Mouse (Mus musculus): Measurements from ENCODE around the gene Acsl5.

The Acsl5 gene

GRCm38 (mm10) chr19:55251383-55252124, at the start of gene Acsl5:
Acsl5 (plus strand) TSS chr19:55251938.
- DNase-seq (ENCODE audit: low read depth, low spot score) = no peak

DNA sequence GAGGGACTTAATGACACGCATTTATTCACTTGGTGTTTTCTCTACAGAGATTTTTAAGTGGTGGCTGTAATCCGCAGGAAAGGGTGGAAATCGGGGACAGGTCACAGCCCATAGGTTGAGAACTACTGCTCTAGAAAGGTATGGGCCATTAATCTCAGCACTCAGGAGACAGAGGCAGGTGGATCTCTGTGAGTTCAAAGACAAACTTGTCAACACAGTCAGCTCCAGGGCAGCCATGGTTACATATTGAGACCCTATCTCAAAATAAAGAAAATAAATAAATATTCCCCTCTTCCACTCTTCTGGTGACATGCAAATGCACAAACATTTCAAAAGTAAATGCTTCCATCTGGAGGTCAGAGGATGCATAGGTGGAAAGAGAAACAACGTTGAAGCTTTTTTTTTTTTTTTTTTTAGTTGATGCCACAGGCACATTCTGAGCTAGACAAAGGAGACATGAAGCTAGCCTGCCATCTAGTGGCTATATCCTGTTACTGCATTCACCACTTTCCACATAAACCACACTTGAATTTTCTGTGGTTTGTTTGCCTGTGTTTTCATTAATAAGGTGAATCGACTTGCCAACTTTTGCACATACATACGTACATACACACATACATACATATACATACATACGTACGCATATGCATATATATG, 45.1 kb upstream of the Acsl5 start:
- peak; percentile 73 for DNase-seq (ENCODE audit: low read depth, low spot score)

GRCm38 (mm10) chr19:55207205-55207604, 44.5 kb upstream of the Acsl5 start:
- DNase-seq (ENCODE audit: low read depth, low spot score) = no peak

- peak; percentile 34 for DNase-seq (ENCODE audit: low read depth, low spot score)
These were observed 43.8 kb upstream of the Acsl5 start for GRCm38 (mm10) chr19:55207746-55208538.

DNA sequence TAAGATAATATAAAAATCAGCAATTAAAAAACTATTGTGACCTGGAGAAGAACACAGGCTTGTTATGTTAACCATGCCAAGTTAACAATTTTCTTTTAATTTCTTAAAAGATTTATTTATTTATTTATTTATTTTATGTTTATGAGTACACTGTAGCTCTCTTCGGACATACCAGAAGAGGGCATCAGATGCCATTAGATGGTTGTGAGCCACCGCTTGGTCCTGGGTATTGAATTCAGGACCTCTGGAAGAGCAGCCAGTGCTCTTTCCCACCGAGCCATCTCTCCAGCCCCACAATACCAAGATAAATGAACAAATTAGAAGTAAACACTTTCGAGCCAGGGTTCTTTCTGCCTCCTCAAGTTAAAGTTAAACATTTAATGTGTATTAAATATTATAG, 43.1 kb upstream of the Acsl5 start:
- DNase-seq (ENCODE audit: low read depth, low spot score) = no peak

- no peak for DNase-seq (ENCODE audit: low read depth, low spot score)
These were observed 42.7 kb upstream of the Acsl5 start for GRCm38 (mm10) chr19:55209084-55209483.

- DNase-seq (ENCODE audit: low read depth, low spot score) = no peak
These were observed 40.0 kb upstream of the Acsl5 start for GRCm38 (mm10) chr19:55211698-55212097.

DNA sequence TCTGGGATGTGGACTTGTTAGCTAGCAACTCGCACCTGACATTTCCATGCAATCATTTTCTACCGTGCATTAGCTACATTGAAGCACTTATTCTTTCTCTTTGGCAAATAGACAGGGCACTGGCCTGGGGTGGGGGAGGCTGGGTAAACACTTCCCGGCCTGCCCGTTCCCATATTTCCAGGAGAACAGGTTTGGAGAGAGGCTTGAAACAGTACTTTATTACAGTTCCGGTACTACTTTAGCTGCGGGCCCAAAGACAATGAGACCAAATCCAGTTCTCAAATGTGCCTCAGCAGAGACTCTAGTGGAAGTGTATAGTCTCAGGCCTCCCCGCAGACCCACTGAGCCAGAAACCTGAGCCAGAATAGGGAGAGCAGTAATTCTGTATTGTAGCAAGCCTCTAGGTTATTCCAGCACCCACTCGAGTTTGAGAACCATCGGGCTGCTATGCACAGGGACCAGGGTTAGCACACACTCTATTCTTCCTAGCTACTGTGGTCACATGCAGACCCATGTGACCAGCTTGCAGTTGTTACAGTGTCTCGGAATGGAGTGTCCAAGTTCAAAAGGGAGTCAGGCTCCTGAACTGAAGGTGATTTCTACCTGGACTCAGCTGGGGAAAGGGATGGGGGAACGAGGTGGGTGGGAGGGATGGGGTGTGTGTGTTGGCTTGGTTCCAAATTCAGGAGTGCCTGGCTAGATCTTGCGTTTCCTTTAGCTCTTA, 38.0 kb upstream of the Acsl5 start:
- no peak for DNase-seq (ENCODE audit: low read depth, low spot score)

DNA sequence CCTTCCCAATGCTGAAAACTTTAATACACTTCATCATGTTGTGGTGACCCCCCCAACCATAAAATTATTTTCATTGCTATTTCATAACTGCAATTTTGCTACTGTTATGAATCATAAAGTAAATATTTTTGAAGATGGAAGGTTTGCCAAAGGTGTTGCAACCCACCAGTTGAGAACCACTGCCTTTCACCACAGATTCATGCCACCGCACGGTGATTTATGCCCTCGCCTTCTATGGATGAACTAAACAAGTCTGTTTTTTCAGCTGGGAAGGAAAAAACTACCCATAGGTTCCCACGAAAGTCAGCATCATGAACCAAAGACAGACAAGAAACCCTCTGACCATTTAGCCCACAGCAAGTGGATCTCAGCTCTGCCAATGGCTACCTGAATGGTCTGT, 34.9 kb upstream of the Acsl5 start:
- DNase-seq (ENCODE audit: low read depth, low spot score) = no peak

DNA sequence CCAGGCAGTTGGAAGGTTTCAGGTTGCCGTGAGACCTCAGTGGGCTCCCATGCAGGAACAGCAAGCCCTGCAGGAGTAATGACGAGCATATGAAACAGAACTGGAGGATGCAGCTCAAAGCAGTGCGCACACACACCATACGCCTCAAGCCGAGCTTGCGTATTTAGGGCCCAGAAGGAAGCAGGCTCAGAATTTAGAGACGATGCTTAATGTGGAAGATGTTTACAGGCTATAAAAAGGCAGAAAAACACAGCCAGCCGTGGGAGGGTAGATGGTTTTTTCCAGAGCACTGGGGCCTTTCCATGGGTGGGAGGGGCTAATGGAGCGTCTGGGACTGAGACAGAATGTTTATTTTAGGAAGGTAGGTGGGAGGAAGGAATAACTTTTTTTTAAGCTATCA, 34.4 kb upstream of the Acsl5 start:
- no peak for DNase-seq (ENCODE audit: low read depth, low spot score)

DNA sequence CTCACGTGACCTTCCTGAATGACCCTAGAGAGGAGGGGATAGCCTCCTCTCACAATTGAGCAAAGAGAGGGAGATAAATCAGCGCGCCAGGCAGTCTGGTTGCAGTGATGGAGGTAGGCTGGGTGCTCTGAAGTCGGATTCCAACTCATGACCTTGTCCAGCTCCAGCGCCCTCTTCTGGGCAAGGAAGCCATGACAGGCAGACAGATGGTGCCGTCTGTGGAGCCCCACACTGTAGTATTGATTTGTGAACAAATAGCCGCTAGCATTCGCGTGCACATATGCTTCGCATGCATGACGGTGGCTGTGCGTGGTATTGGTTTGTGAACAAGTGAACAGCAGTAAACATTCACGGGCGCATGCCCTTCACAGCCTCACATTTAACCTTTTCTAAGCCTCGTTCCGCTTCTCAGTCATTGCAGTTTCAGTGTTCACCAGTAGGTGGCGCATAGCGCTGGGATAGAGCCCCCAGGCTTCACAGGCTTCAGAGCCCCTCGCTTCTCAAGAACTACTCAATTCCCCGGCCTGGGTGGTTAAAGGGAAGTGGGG, 33.5 kb upstream of the Acsl5 start:
- DNase-seq (ENCODE audit: low read depth, low spot score) = peak; percentile 87

DNA sequence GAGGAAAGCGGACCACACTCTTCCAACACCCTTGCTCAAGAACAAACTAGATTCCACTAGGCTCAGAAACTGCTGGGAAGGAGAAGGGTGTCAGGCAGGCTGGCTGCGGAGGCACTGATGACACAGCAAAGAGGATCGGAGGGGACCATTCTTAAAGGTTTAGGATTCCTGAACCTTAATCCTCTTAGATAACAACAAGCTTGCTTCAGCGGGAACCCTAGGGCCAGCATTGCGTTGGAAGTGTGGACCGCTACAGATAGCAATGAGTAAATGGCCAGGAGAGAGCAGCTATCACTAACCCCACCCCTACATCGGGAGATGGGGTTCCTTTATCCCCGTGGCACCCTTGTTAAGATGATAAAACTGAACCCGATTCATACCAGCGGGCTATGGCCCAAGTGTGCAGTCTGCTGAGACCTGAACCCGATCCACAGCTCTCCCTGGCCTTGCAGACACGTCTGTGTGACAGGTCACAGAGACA, 33.0 kb upstream of the Acsl5 start:
- no peak for DNase-seq (ENCODE audit: low read depth, low spot score)

DNA sequence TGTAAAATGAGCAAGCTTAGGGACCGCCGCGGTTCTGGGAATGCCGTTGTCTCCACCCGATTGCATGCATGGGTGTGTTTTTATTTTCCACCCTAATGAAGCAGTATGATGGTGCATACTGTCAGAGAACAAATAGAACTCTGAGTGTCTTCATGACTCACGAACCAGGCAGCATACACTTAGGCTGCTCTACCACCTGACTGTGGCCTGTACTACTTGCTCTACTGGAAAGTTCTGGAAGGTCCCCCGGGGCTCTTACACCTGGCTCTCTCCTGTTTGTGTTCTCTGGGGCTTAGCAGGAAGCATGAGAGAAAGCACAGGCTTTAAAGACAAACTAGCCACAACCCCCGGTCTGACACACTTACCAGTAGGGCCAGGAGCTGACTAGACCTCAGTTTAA, 32.4 kb upstream of the Acsl5 start:
- DNase-seq (ENCODE audit: low read depth, low spot score) = no peak

- DNase-seq (ENCODE audit: low read depth, low spot score) = no peak
These were observed 30.5 kb upstream of the Acsl5 start for GRCm38 (mm10) chr19:55221208-55221607.

DNA sequence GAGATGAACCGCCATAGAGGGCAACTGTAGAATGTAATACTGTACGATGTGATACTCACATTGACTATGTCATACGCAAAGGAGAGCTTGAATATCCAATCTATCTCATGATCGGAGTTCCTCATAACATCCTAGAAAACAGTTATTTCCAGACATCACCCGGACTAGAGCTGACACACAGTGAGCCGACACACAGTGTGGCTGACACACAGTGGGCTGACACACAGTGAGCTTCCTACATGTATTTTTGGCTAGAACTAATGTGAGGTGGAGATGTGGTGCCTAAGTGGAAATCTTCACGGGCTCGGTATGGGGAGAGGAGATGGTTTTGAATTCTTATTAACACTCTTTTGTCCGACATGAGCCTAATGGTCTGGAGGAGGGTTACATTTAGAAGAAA, 29.5 kb upstream of the Acsl5 start:
- DNase-seq (ENCODE audit: low read depth, low spot score) = no peak

GRCm38 (mm10) chr19:55226621-55227020, 25.1 kb upstream of the Acsl5 start:
- DNase-seq (ENCODE audit: low read depth, low spot score) = peak; percentile 72

DNA sequence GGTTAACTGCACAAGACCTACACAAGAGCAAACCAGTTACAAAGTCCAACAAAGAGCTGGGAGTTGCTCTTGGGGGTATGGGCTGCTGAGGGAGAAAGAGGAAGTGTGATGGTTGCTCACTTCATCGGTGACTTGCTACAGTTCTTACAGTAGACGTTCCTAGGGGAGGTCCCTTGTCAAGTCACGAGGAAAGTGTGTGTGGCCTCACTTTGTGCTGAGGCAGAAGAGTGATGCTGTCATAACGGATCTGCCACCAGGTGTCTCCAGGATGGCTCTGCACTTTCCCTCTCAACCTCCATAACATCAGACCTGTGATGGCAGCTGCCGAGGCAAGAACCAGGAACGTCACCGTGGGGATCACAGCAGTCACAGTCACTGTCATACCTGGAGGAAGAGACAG, 24.6 kb upstream of the Acsl5 start:
- DNase-seq (ENCODE audit: low read depth, low spot score) = peak; percentile 17

- no peak for DNase-seq (ENCODE audit: low read depth, low spot score)
These were observed 20.7 kb upstream of the Acsl5 start for GRCm38 (mm10) chr19:55231081-55231480.

- no peak for DNase-seq (ENCODE audit: low read depth, low spot score)
These were observed 19.6 kb upstream of the Acsl5 start for GRCm38 (mm10) chr19:55232136-55232535.

GRCm38 (mm10) chr19:55236026-55236425, 15.7 kb upstream of the Acsl5 start:
- no peak for DNase-seq (ENCODE audit: low read depth, low spot score)

GRCm38 (mm10) chr19:55236564-55236963, 15.2 kb upstream of the Acsl5 start:
- no peak for DNase-seq (ENCODE audit: low read depth, low spot score)
